Mouse (Mus musculus): ENCODE data around the gene Defb47. TPM values are rescaled to one million over a fixed set of nuclear protein-coding genes. Genes with fewer than 3 reads are reported as not detected.

Defb47 gene
- polyA plus RNA-seq, 1 experiment from 2014 or later, result not detected

GRCm38 (mm10) chr14:63013082-63013481, 15.2 kb downstream of the Defb47 start:
- no peak overlapping the region for H3K4me3 ChIP-seq
- 92% methylated on average over 4 of the region's 4 CpGs for WGBS
- H3K9ac ChIP-seq, result no peak overlapping the region
- no peak overlapping the region for H3K4me2 ChIP-seq
- no peaks in the 10 kb centered on the region for H3K4me1 ChIP-seq
- no peaks in the 10 kb centered on the region for H3K27me3 ChIP-seq (replicated peaks)
- no peak for ATAC-seq (replicated peaks)
- no peaks in the 10 kb centered on the region for H3K9me3 ChIP-seq
- H3K27ac ChIP-seq, result no peak overlapping the region
- no peaks in the 10 kb centered on the region for H3K36me3 ChIP-seq (replicated peaks)

- Histone ChIP-seq H3K9ac (no peak overlapping the region), H3K9me3 (no peaks in the 10 kb centered on the region), H3K36me3 (replicated peaks) (no peaks in the 10 kb centered on the region), H3K27ac (no peak overlapping the region), H3K4me2 (no peak overlapping the region), H3K27me3 (replicated peaks) (no peaks in the 10 kb centered on the region), H3K4me1 (no peaks in the 10 kb centered on the region), H3K4me3 (no peak overlapping the region)
- no peak for ATAC-seq (replicated peaks)
- 92% methylated on average over 4 of the region's 4 CpGs for WGBS
Observed at GRCm38 (mm10) chr14:63014667-63015066, 16.8 kb downstream of the Defb47 start.

GRCm38 (mm10) chr14:63020524-63021156, 22.8 kb downstream of the Defb47 start:
- Histone ChIP-seq H3K27ac (no peak overlapping the region), H3K9me3 (no peaks in the 10 kb centered on the region), H3K27me3 (replicated peaks) (no peaks in the 10 kb centered on the region), H3K36me3 (replicated peaks) (no peaks in the 10 kb centered on the region), H3K4me3 (no peak overlapping the region), H3K4me2 (no peak overlapping the region), H3K4me1 (no peaks in the 10 kb centered on the region), H3K9ac (no peak overlapping the region)
- no peak for ATAC-seq (replicated peaks)
- WGBS, result 59% methylated on average over 6 of the region's 6 CpGs

- 71% methylated on average over 3 of the region's 3 CpGs for WGBS
- no peak within 1 kb of the TSS for H3K4me3 ChIP-seq
- H3K9me3 ChIP-seq, result no peaks in the 10 kb centered on the region
- H3K27ac ChIP-seq, result no peak within 1 kb of the TSS
- no peaks in the 10 kb centered on the region for H3K36me3 ChIP-seq (replicated peaks)
- no peak within 1 kb of the TSS for H3K4me2 ChIP-seq
- H3K4me1 ChIP-seq, result no peaks in the 10 kb centered on the region
- H3K27me3 ChIP-seq (replicated peaks), result no peaks in the 10 kb centered on the region
- no peak within 1 kb of the TSS for H3K9ac ChIP-seq
- ATAC-seq (replicated peaks), result no peak
Observed at GRCm38 (mm10) chr14:63046691-63047090, 48.8 kb downstream of the Defb47 start, which contains the start of gene Defb42. Gene Defb42, plus strand, starts transcription at chr14:63046991.

- no peak within 1 kb of the TSS for H3K4me2 ChIP-seq
- no peak within 1 kb of the TSS for H3K4me3 ChIP-seq
- no peaks in the 10 kb centered on the region for H3K4me1 ChIP-seq
- WGBS, result 61% methylated on average over 9 of the region's 14 CpGs
- no peaks in the 10 kb centered on the region for H3K9me3 ChIP-seq
- ATAC-seq (replicated peaks), result no peak
- no peak within 1 kb of the TSS for H3K9ac ChIP-seq
- no peak within 1 kb of the TSS for H3K27ac ChIP-seq
- no peaks in the 10 kb centered on the region for H3K36me3 ChIP-seq (replicated peaks)
- no peaks in the 10 kb centered on the region for H3K27me3 ChIP-seq (replicated peaks)
Observed at GRCm38 (mm10) chr14:63049910-63050370, 52.1 kb downstream of the Defb47 start, which contains the start of gene Defb30. Gene Defb30, minus strand, starts transcription at chr14:63049960.

Other genes starting within 250 kb of the Defb47 start
- gene Ints6, start 236.9 kb upstream of the Defb47 start, polyA plus RNA-seq (2015; fragmentation: Nextera tagmentation; extraction: Ambion mirVana), result 14.8 and 17.0 TPM in 2 replicates
- gene Wdfy2, start 160.4 kb upstream of the Defb47 start, polyA plus RNA-seq (2015; fragmentation: Nextera tagmentation; extraction: Ambion mirVana), result 7.6 and 8.1 TPM in 2 replicates
- not detected in 2 replicates for gene Defb48, start 13.6 kb upstream of the Defb47 start, polyA plus RNA-seq (2015; fragmentation: Nextera tagmentation; extraction: Ambion mirVana)
- gene Defb43, start 13.7 kb downstream of the Defb47 start, polyA plus RNA-seq (2015; fragmentation: Nextera tagmentation; extraction: Ambion mirVana), result not detected in 2 replicates
- gene Defb42, start 48.9 kb downstream of the Defb47 start, polyA plus RNA-seq (2015; fragmentation: Nextera tagmentation; extraction: Ambion mirVana), result not detected in 2 replicates
- gene Defb30, start 51.9 kb downstream of the Defb47 start, polyA plus RNA-seq (2015; fragmentation: Nextera tagmentation; extraction: Ambion mirVana), result not detected in 2 replicates

All from midbrain, embryonic 15.5 days (tissue).